Mouse (Mus musculus): ENCODE measurements around the gene Nrtn. TPM values are rescaled to one million over a fixed set of nuclear protein-coding genes. Genes with fewer than 3 reads are reported as not detected.

Nrtn gene
- total RNA-seq, 2 experiments from 2014 or later, result 1.0 to 1.9 TPM

- no peak for DNase-seq (ENCODE audit: low spot score in 2 of 2)
Measured at GRCm38 (mm10) chr17:56723419-56724161, 33.7 kb downstream of the Nrtn start.

- no peak for DNase-seq (ENCODE audit: low spot score in 2 of 2)
Measured at GRCm38 (mm10) chr17:56722441-56722840, 34.9 kb downstream of the Nrtn start.

GRCm38 (mm10) chr17:56717363-56718058, 39.8 kb downstream of the Nrtn start, which contains the start of the genes Ndufa11 and Vmac:
Ndufa11 (plus strand) TSS chr17:56717767.
Vmac (minus strand) TSS chr17:56718022.
- DNase-seq (ENCODE audit: low spot score in 2 of 2), result peak; percentile 93 to 98

- peak; percentile 89 to 95 for DNase-seq (ENCODE audit: low spot score in 2 of 2)
Measured at GRCm38 (mm10) chr17:56716655-56717362, 40.5 kb downstream of the Nrtn start.

- no peak for DNase-seq (ENCODE audit: low spot score in 2 of 2)
Measured at GRCm38 (mm10) chr17:56715914-56716654, 41.2 kb downstream of the Nrtn start.

GRCm38 (mm10) chr17:56715360-56715759, 42.0 kb downstream of the Nrtn start:
- no peak for DNase-seq (ENCODE audit: low spot score in 2 of 2)

GRCm38 (mm10) chr17:56709708-56710107, 47.6 kb downstream of the Nrtn start:
- no peak for DNase-seq (ENCODE audit: low spot score in 2 of 2)

GRCm38 (mm10) chr17:56708692-56709091, 48.6 kb downstream of the Nrtn start:
- DNase-seq (ENCODE audit: low spot score in 2 of 2), result no peak

- no peak for DNase-seq (ENCODE audit: low spot score in 2 of 2)
Measured at GRCm38 (mm10) chr17:56706515-56706914, 50.8 kb downstream of the Nrtn start.

GRCm38 (mm10) chr17:56703038-56703437, 54.3 kb downstream of the Nrtn start:
- no peak for DNase-seq (ENCODE audit: low spot score in 2 of 2)

Other genes starting within 250 kb of the Nrtn start
- not detected for gene Znrf4, start 245.1 kb downstream of the Nrtn start, total RNA-seq (2021)
- 1 to 10 TPM in 1 of 2 experiments, under 1 TPM in 1; 0.83 to 1.4 TPM for gene Gm20219, start 203.1 kb downstream of the Nrtn start, total RNA-seq (2021)
- gene Safb2, start 172.9 kb downstream of the Nrtn start, total RNA-seq (2021), result 10 to 100 TPM; 56.4 to 78.9 TPM
- 100 to 1,000 TPM in 1 of 2 experiments, 10 to 100 TPM in 1; 96.9 to 117 TPM for gene Safb, start 172.7 kb downstream of the Nrtn start, total RNA-seq (2021)
- 100 to 1,000 TPM; 232 to 255 TPM for gene 2410015M20Rik, start 147.8 kb downstream of the Nrtn start, total RNA-seq (2021)
- gene Rpl36, start 144.1 kb downstream of the Nrtn start, total RNA-seq (2021), result 1,000 to 10,000 TPM; 1,009 to 1,061 TPM
- gene Lonp1, start 130.6 kb downstream of the Nrtn start, total RNA-seq (2021), result 10 to 100 TPM; 58.1 to 59.2 TPM
- gene Catsperd, start 129.4 kb downstream of the Nrtn start, total RNA-seq (2021), result not detected
- gene Ranbp3, start 84.2 kb downstream of the Nrtn start, total RNA-seq (2021), result 10 to 100 TPM; 58.6 to 59.4 TPM
- gene Ndufa11, start 39.8 kb downstream of the Nrtn start, total RNA-seq (2021), result 100 to 1,000 TPM; 358 to 365 TPM
- 1 to 10 TPM; 7.5 to 8.0 TPM for gene Vmac, start 39.5 kb downstream of the Nrtn start, total RNA-seq (2021)
- 10 to 100 TPM; 21.6 to 21.7 TPM for gene Dus3l, start 7.2 kb upstream of the Nrtn start, total RNA-seq (2021)
- gene Prr22, start 12.7 kb upstream of the Nrtn start, total RNA-seq (2021), result under 1 TPM; 0.47 to 0.49 TPM
- gene Rfx2, start 73.5 kb upstream of the Nrtn start, total RNA-seq (2021), result 10 to 100 TPM in 1 of 2 experiments, 1 to 10 TPM in 1; 8.2 to 10.6 TPM
- not detected for gene Acsbg2, start 116.9 kb upstream of the Nrtn start, total RNA-seq (2021)
- not detected for gene 1700061G19Rik, start 117.9 kb upstream of the Nrtn start, total RNA-seq (2021)
- gene Mllt1, start 177.9 kb upstream of the Nrtn start, total RNA-seq (2021), result 10 to 100 TPM; 23.9 to 27.2 TPM
- gene Acer1, start 224.6 kb upstream of the Nrtn start, total RNA-seq (2021), result not detected
- 10 to 100 TPM; 35.6 to 41.4 TPM for gene Clpp, start 232.8 kb upstream of the Nrtn start, total RNA-seq (2021)
- 10 to 100 TPM; 36.6 to 37.0 TPM for gene Alkbh7, start 239.8 kb upstream of the Nrtn start, total RNA-seq (2021)
- not detected for gene Pspn, start 242.5 kb upstream of the Nrtn start, total RNA-seq (2021)